Mouse (Mus musculus) spleen, postnatal 14 days (tissue): ENCODE data around the gene Ces2c.
"Not testable (repeated sequence)": the region's sequence is repeated elsewhere in the genome, so short reads cannot be mapped to it uniquely, and the experiment has no call there.

Experiments
- DNase-seq, 2 experiments: peaks; one replicate each; pipeline ENCODE4 v3.0.0; 2021 to 2022; ENCODE audit warnings: low spot score in 2 of 2

Gene Ces2c

GRCm38 (mm10) chr8:104846831-104847230 lies at the start of gene Ces2c:
TSS of gene Ces2c (plus strand) at chr8:104847068.
- no peak for DNase-seq

GRCm38 (mm10) chr8:104799385-104799784 lies 47.5 kb upstream of the Ces2c start:
- DNase-seq: no peak

GRCm38 (mm10) chr8:104806127-104806526 lies 40.7 kb upstream of the Ces2c start:
- no peak for DNase-seq

- no peak for DNase-seq
Observed at GRCm38 (mm10) chr8:104808542-104809413, 38.1 kb upstream of the Ces2c start.

- no peak for DNase-seq
Observed at GRCm38 (mm10) chr8:104809436-104809835, 37.4 kb upstream of the Ces2c start.

- no peak for DNase-seq
Observed at GRCm38 (mm10) chr8:104826912-104827311, 20.0 kb upstream of the Ces2c start.

GRCm38 (mm10) chr8:104828221-104828620 lies 18.6 kb upstream of the Ces2c start:
- no peak for DNase-seq

- no peak for DNase-seq
Observed at GRCm38 (mm10) chr8:104831440-104831839, 15.4 kb upstream of the Ces2c start, which contains the start of gene Ces2b. TSS of gene Ces2b (plus strand) at chr8:104831572.

GRCm38 (mm10) chr8:104841360-104842078 lies 5.3 kb upstream of the Ces2c start:
- DNase-seq: no peak

- DNase-seq: no peak
Observed at GRCm38 (mm10) chr8:104847741-104848462, 1.0 kb downstream of the Ces2c start.

- DNase-seq: not testable (repeated sequence)
Observed at GRCm38 (mm10) chr8:104866844-104867531, 20.1 kb downstream of the Ces2c start.

- not testable (repeated sequence) for DNase-seq
Observed at GRCm38 (mm10) chr8:104868876-104869275, 22.0 kb downstream of the Ces2c start.

- DNase-seq: not testable (repeated sequence)
Observed at GRCm38 (mm10) chr8:104886223-104886926, 39.5 kb downstream of the Ces2c start.

GRCm38 (mm10) chr8:104901746-104902145 lies 54.9 kb downstream of the Ces2c start:
- DNase-seq: no peak
